Mouse (Mus musculus): ENCODE data around the gene 4930518I15Rik.
"Not testable (repeated sequence)": the region's sequence is repeated elsewhere in the genome, so short reads cannot be mapped to it uniquely, and the experiment has no call there.

4930518I15Rik gene

GRCm38 (mm10) chr2:156841841-156842706 lies 15.7 kb downstream of the 4930518I15Rik start:
- peak; percentile 67 for DNase-seq

GRCm38 (mm10) chr2:156841028-156841840 lies 16.5 kb downstream of the 4930518I15Rik start:
- DNase-seq, result peak; percentile 68

- DNase-seq, result peak; percentile 64
These were observed 17.3 kb downstream of the 4930518I15Rik start for GRCm38 (mm10) chr2:156840301-156841027.

GRCm38 (mm10) chr2:156839319-156840191 lies 18.2 kb downstream of the 4930518I15Rik start, which contains the start of gene Tgif2:
TSS of gene Tgif2 (plus strand) at chr2:156840007.
- peak; percentile 90 for DNase-seq

GRCm38 (mm10) chr2:156838839-156839238 lies 18.9 kb downstream of the 4930518I15Rik start:
- DNase-seq, result no peak

GRCm38 (mm10) chr2:156834336-156834735 lies 23.4 kb downstream of the 4930518I15Rik start:
- no peak for DNase-seq

- DNase-seq, result not testable (repeated sequence)
These were observed 32.6 kb downstream of the 4930518I15Rik start for GRCm38 (mm10) chr2:156825128-156825527.

GRCm38 (mm10) chr2:156816116-156816515 lies 41.6 kb downstream of the 4930518I15Rik start:
- no peak for DNase-seq

- no peak for DNase-seq
These were observed 42.3 kb downstream of the 4930518I15Rik start for GRCm38 (mm10) chr2:156815412-156815811.

- DNase-seq, result no peak
These were observed 42.9 kb downstream of the 4930518I15Rik start for GRCm38 (mm10) chr2:156814893-156815292.

- DNase-seq, result no peak
These were observed 43.4 kb downstream of the 4930518I15Rik start for GRCm38 (mm10) chr2:156814344-156814801.

- DNase-seq, result no peak
These were observed 46.2 kb downstream of the 4930518I15Rik start for GRCm38 (mm10) chr2:156811556-156811955.

- no peak for DNase-seq
These were observed 47.0 kb downstream of the 4930518I15Rik start for GRCm38 (mm10) chr2:156810716-156811115.

- DNase-seq, result peak; percentile 44
These were observed 48.2 kb downstream of the 4930518I15Rik start for GRCm38 (mm10) chr2:156809579-156809978.

GRCm38 (mm10) chr2:156806886-156807285 lies 50.9 kb downstream of the 4930518I15Rik start:
- DNase-seq, result no peak
